Mouse (Mus musculus) brain, embryonic 18.5 days (tissue): ENCODE measurements at regions not wholly inside any gene's neighbourhood (a gene's known extent, or its start where the extent isn't known, plus 50 kb on each side); places are given as distances from the start of the nearest gene placed in this dataset.

ENCODE experiments used
- DNase-seq: peaks from one replicate; pipeline ENCODE4 v3.0.0-alpha.2; 2012; ENCODE audit warnings: low read depth, low spot score

- DNase-seq, result no peak
Observed at GRCm38 (mm10) chr2:74977828-74978227, 152.2 kb downstream of the Mtx2 start.

GRCm38 (mm10) chr2:74981856-74982255 lies 156.3 kb downstream of the Mtx2 start:
- DNase-seq, result no peak

GRCm38 (mm10) chr2:74993802-74994201 lies 168.2 kb downstream of the Mtx2 start:
- DNase-seq, result no peak

- no peak for DNase-seq
Observed at GRCm38 (mm10) chr2:74994998-74995397, 169.4 kb downstream of the Mtx2 start.

GRCm38 (mm10) chr2:74997736-74998135 lies 172.1 kb downstream of the Mtx2 start:
- no peak for DNase-seq

GRCm38 (mm10) chr2:75000368-75000796 lies 174.8 kb downstream of the Mtx2 start:
- no peak for DNase-seq

- no peak for DNase-seq
Observed at GRCm38 (mm10) chr2:75002562-75002961, 177.0 kb downstream of the Mtx2 start.

GRCm38 (mm10) chr2:75008116-75008515 lies 182.5 kb downstream of the Mtx2 start:
- DNase-seq, result no peak

- DNase-seq, result no peak
Observed at GRCm38 (mm10) chr2:75010647-75011046, 185.0 kb downstream of the Mtx2 start.

- DNase-seq, result no peak
Observed at GRCm38 (mm10) chr2:75012046-75012445, 186.4 kb downstream of the Mtx2 start.

- no peak for DNase-seq
Observed at GRCm38 (mm10) chr2:75014994-75015728, 189.6 kb downstream of the Mtx2 start.

GRCm38 (mm10) chr2:75019459-75019858 lies 193.9 kb downstream of the Mtx2 start:
- no peak for DNase-seq

GRCm38 (mm10) chr2:75021639-75022038 lies 196.0 kb downstream of the Mtx2 start:
- DNase-seq, result no peak

GRCm38 (mm10) chr2:75028151-75028550 lies 202.5 kb downstream of the Mtx2 start:
- no peak for DNase-seq

GRCm38 (mm10) chr2:75029089-75029693 lies 203.6 kb downstream of the Mtx2 start:
- no peak for DNase-seq

- DNase-seq, result no peak
Observed at GRCm38 (mm10) chr2:75034708-75035107, 209.1 kb downstream of the Mtx2 start.

- no peak for DNase-seq
Observed at GRCm38 (mm10) chr2:75039066-75039465, 213.5 kb downstream of the Mtx2 start.

- DNase-seq, result no peak
Observed at GRCm38 (mm10) chr2:75046892-75047291, 221.3 kb downstream of the Mtx2 start.

GRCm38 (mm10) chr2:75048071-75048470 lies 222.5 kb downstream of the Mtx2 start:
- DNase-seq, result no peak

- no peak for DNase-seq
Observed at GRCm38 (mm10) chr2:75054474-75055186, 229.0 kb downstream of the Mtx2 start.

GRCm38 (mm10) chr2:75055187-75055543 lies 229.6 kb downstream of the Mtx2 start:
- DNase-seq, result no peak

- no peak for DNase-seq
Observed at GRCm38 (mm10) chr2:75061009-75061408, 235.4 kb downstream of the Mtx2 start.
